Mouse (Mus musculus) lung, embryonic 14.5 days (tissue): ENCODE data around the gene Rce1. TPM values are rescaled to one million over a fixed set of nuclear protein-coding genes. Genes with fewer than 3 reads are reported as not detected.
"Not testable (repeated sequence)": the region's sequence is repeated elsewhere in the genome, so short reads cannot be mapped to it uniquely, and the experiment has no call there.

Experiments used
- ATAC-seq: fragments of 200-750 bp; cut with Nextera tagmentation; 2 replicates; pipeline ENCODE4 v1.8.0; 2017; ENCODE audit warnings: mild to moderate bottlenecking, moderate TSS enrichment, moderate library complexity; ENCODE audit not compliant: insufficient read depth
- DNase-seq: peaks from one replicate; pipeline ENCODE4 v3.0.0-alpha.2; 2015
- H3K27ac ChIP-seq: fragments of 300-500 bp; sonication (generic); 2 replicates; pipeline ENCODE4 v1.5.1; 2014; ENCODE audit warnings: low read depth, mild to moderate bottlenecking, moderate library complexity
- H3K27me3 ChIP-seq: fragments of 300-500 bp; sonication (generic); 2 replicates; pipeline ENCODE4 v1.6.1; 2014; ENCODE audit warnings: low read length, control low read depth; ENCODE audit not compliant: insufficient read depth
- H3K36me3 ChIP-seq: fragments of 300-500 bp; sonication (generic); 2 replicates; pipeline ENCODE4 v1.6.1; 2014; ENCODE audit warnings: control low read depth; ENCODE audit not compliant: insufficient read depth
- H3K4me1 ChIP-seq: fragments of 300-500 bp; sonication (generic); 2 replicates; pipeline ENCODE4 v1.6.1; 2014; ENCODE audit warnings: antibody characterized with exemption, control low read depth; ENCODE audit not compliant: insufficient read depth
- H3K4me2 ChIP-seq: fragments of 300-500 bp; sonication (generic); 2 replicates; pipeline ENCODE4 v1.6.1; 2014; ENCODE audit warnings: mild to moderate bottlenecking
- H3K4me3 ChIP-seq: fragments of 300-500 bp; sonication (generic); 2 replicates; pipeline ENCODE4 v1.5.1; 2014; ENCODE audit warnings: low read depth, low read length
- H3K9ac ChIP-seq: fragments of 300-500 bp; sonication (generic); 2 replicates; pipeline ENCODE4 v1.6.1; 2014
- H3K9me3 ChIP-seq: fragments of 300-500 bp; sonication (generic); 2 replicates; pipeline ENCODE4 v1.6.1; 2016; ENCODE audit warnings: low read depth, low read length, control low read depth
- CTCF ChIP-seq: IDR thresholded peaks from 2 replicates; pipeline ENCODE4 v1.5.1; 2016; ENCODE audit warnings: antibody characterized with exemption, low read depth
- WGBS: fragments of 180-500 bp; shearing (Covaris S2); extraction: QIAGEN DNeasy Blood & Tissue Kit; methylation state at CpG from one replicate; pipeline ENCODE4 v1.1.7; 2014; 5-methylcytosine and 5-hydroxymethylcytosine counted together
- microRNA-seq: library from miRNA; unstranded; fragments of <30 nt; microRNA quantifications from one replicate; pipeline ENCODE4, GENCODE M21; 2016; ENCODE audit warnings: borderline number of aligned reads
- polyA plus RNA-seq: library from polyadenylated mRNA; unstranded; fragments of >200 nt; fragmentation: Nextera tagmentation; extraction: Ambion mirVana; gene quantifications from 2 replicates; pipeline ENCODE4 v1.2.1, GENCODE M21; 2014

Rce1 gene
- polyA plus RNA-seq, 1 experiment from 2014 or later, result 74.7 TPM

DNA sequence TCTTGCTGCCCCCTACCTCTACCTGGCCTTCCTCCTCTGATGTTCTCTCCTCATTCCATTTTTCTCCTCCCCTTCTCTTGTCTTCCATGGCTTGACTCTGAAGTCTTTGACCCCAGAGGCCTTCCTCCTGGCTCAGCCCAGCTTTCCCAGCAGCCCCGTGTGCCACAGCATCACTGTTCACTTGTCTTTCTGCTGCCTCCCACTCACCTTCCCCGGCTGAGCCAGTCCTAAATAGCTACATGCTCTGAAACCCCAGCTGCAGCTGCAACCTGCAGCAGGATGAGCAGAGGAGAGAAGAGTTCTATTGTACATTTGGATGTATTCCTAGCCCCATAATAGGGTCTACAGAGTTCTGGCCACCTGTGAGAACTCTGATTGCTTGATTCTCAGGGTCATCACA, 38.0 kb downstream of the Rce1 start:
- no peak overlapping the region for H3K27ac ChIP-seq
- no peak for TF ChIP-seq CTCF
- ATAC-seq, result no peak
- no peaks in the 10 kb centered on the region for H3K27me3 ChIP-seq
- no peak overlapping the region for H3K4me2 ChIP-seq
- no peak for DNase-seq
- no peaks in the 10 kb centered on the region for H3K36me3 ChIP-seq
- H3K4me1 ChIP-seq, result no peaks in the 10 kb centered on the region
- no peaks in the 10 kb centered on the region for H3K9me3 ChIP-seq
- WGBS, result 54% methylated on average over 2 of the region's 2 CpGs
- no peak overlapping the region for H3K4me3 ChIP-seq
- H3K9ac ChIP-seq, result no peak overlapping the region

DNA sequence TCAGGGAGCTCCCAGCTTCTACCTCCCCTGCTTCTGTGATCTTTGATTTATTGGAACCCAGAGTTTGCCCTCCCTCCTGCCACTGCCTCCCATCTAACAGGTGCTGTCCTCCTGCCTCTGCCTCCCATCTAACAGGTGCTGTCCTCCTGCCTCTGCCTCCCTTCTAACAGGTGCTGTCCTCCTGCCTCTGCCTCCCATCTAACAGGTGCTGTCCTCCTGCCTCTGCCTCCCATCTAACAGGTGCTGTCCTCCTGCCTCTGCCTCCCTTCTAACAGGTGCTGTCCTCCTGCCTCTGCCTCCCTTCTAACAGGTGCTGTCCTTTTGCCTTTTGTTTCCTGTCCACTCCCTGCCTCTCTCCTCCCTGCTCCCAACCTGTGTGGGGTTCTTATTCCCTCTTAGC, 38.7 kb downstream of the Rce1 start:
- H3K27ac ChIP-seq, H3K4me1 ChIP-seq, DNase-seq, H3K36me3 ChIP-seq, ATAC-seq, H3K9ac ChIP-seq, H3K27me3 ChIP-seq, H3K9me3 ChIP-seq, H3K4me2 ChIP-seq, H3K4me3 ChIP-seq: not testable (repeated sequence)

DNA sequence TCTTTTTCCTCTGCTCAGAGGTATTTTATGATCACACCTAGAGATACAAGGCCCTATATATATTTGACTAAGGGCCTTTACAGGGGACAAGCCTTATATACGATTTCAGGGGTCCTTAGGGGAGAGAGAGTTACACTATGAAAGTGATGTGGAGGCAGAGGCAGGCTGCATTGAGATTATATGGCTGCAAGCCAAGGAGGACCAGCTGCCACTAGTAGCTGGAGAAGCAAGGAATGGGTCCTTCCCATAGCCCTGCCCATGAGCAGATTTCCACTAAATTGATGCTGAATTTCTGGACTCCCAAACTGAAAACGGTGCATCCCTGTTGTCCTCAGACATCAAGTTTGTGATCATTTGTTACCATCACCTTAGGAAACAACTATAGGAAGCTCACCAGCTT, 41.6 kb downstream of the Rce1 start:
- Histone ChIP-seq H3K27ac (no peak overlapping the region), H3K4me1 (no peaks in the 10 kb centered on the region), H3K27me3 (no peaks in the 10 kb centered on the region), H3K4me3 (no peak overlapping the region), H3K36me3 (no peaks in the 10 kb centered on the region), H3K9ac (no peak overlapping the region), H3K9me3 (no peaks in the 10 kb centered on the region), H3K4me2 (no peak overlapping the region)
- 53% methylated on average over 2 of the region's 2 CpGs for WGBS
- DNase-seq, result peak; percentile 12
- no peak for TF ChIP-seq CTCF
- no peak for ATAC-seq

DNA sequence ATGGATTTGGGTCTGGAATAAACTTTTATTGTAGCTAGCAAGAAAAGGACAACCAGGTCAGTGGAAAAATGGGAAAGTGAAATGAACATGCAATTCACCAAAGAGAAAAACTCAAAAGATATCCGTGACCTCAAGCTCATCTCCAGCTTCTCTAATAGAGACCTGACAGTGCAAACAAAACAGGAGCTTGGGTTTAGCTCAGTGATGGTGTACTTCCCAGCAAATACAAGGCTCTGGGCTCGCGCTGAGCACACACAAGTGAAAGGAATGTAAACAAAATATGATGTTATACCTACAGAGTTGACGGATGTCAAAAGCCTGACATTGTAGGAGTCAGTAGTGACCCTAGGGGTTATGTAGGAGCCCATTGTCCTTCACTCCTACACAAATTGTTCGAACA, 46.1 kb downstream of the Rce1 start:
- H3K4me3 ChIP-seq, result no peak overlapping the region
- no peaks in the 10 kb centered on the region for H3K9me3 ChIP-seq
- H3K36me3 ChIP-seq, result no peaks in the 10 kb centered on the region
- H3K9ac ChIP-seq, result no peak overlapping the region
- DNase-seq, result no peak
- no peak overlapping the region for H3K4me2 ChIP-seq
- no peak for ATAC-seq
- 55% methylated on average over 5 of the region's 5 CpGs for WGBS
- no peaks in the 10 kb centered on the region for H3K4me1 ChIP-seq
- H3K27me3 ChIP-seq, result no peaks in the 10 kb centered on the region
- no peak for TF ChIP-seq CTCF
- no peak overlapping the region for H3K27ac ChIP-seq

DNA sequence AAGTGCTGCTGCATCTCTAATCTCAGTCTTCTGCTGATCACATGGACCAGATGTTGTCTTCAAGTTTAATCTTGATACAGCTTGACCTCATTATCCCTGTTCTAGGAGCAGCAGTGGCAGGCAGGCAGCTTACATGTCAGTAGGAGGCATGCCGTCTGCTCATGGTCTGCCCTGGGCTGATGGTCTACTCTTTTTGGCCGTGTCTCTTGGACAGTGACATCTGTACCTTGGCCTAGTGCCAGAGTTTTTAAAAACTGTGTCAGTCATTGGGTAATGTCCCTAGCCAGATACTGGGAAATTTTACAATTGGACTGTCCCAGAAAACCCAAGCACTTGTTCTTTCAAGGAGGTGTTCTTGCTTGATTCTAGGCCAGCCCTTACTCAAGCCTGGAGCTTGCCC, 46.6 kb downstream of the Rce1 start:
- H3K9ac ChIP-seq, result no peak overlapping the region
- WGBS, result 30% methylated on average over 2 of the region's 2 CpGs
- no peak overlapping the region for H3K4me3 ChIP-seq
- H3K36me3 ChIP-seq, result no peaks in the 10 kb centered on the region
- H3K4me2 ChIP-seq, result no peak overlapping the region
- no peaks in the 10 kb centered on the region for H3K9me3 ChIP-seq
- DNase-seq (peak; percentile 50), ATAC-seq (no peak)
- no peak for TF ChIP-seq CTCF
- no peaks in the 10 kb centered on the region for H3K27me3 ChIP-seq
- H3K27ac ChIP-seq, result no peak overlapping the region
- H3K4me1 ChIP-seq, result no peaks in the 10 kb centered on the region

DNA sequence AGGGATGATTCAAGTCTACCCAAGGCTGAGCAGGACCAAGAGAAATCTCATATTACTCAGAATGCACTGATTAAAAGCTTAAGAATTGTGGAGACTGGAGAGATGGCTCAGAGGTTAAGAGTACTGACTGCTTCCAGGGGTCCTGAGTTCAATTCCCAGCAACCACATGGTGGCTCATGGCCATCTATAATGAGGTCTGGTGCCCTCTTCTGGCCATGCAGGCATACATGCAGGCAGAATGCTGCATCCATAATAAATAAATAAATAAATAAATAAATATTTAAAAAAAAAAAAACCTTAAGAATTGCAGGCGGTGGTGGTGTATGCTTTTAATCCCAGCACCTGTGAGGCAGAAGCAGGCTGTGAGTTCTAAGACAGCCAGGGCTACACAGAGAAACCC, 52.2 kb downstream of the Rce1 start:
- DNase-seq (no peak), ATAC-seq (no peak)
- no peaks in the 10 kb centered on the region for H3K9me3 ChIP-seq
- no peaks in the 10 kb centered on the region for H3K36me3 ChIP-seq
- no peak overlapping the region for H3K4me3 ChIP-seq
- H3K27me3 ChIP-seq, result no peaks in the 10 kb centered on the region
- H3K4me1 ChIP-seq, result 0 out of 2 replicates have a peak, but pooled peaks cover 4% of the 10 kb centered on the region
- H3K27ac ChIP-seq, result no peak overlapping the region
- no peak overlapping the region for H3K4me2 ChIP-seq
- whole genome bisulfite sequencing, result 88% methylated on average over 1 of the region's 1 CpGs
- no peak overlapping the region for H3K9ac ChIP-seq
- TF ChIP-seq CTCF, result peak; percentile 35; the same call in 1 of the 2 replicates

Small RNA genes lying within 50 kb of the gene (microRNA-seq; reads per million reads assigned to microRNA genes)
- 1.2 reads per million for gene Mir6986

Other genes starting within 250 kb of the Rce1 start
- gene Kdm2a, start 227.4 kb downstream of the Rce1 start, polyA plus RNA-seq, result 56.2 and 63.1 TPM in 2 replicates
- gene Rhod, start 186.2 kb downstream of the Rce1 start, polyA plus RNA-seq, result 33.7 and 46.0 TPM in 2 replicates
- 1.3 and 1.8 TPM in 2 replicates for gene Syt12, start 148.2 kb downstream of the Rce1 start, polyA plus RNA-seq
- gene 2010003K11Rik, start 127.1 kb downstream of the Rce1 start, polyA plus RNA-seq, result not detected in 2 replicates
- gene Pcx, start 115.2 kb downstream of the Rce1 start, polyA plus RNA-seq, result 12.7 and 14.0 TPM in 2 replicates
- gene Lrfn4, start 10.0 kb downstream of the Rce1 start, polyA plus RNA-seq, result 10.0 and 10.1 TPM in 2 replicates
- 2.3 and 2.9 TPM in 2 replicates for gene Gm960, start 73.0 kb upstream of the Rce1 start, polyA plus RNA-seq
- 1.3 and 1.4 TPM in 2 replicates for gene Sptbn2, start 85.5 kb upstream of the Rce1 start, polyA plus RNA-seq
- gene Rbm4b, start 130.9 kb upstream of the Rce1 start, polyA plus RNA-seq, result 54.4 and 65.1 TPM in 2 replicates
- gene Rbm4, start 168.3 kb upstream of the Rce1 start, polyA plus RNA-seq, result 62.8 and 69.6 TPM in 2 replicates
- 20.5 and 25.3 TPM in 2 replicates for gene Gm21992, start 186.0 kb upstream of the Rce1 start, polyA plus RNA-seq
- gene Rbm14, start 186.0 kb upstream of the Rce1 start, polyA plus RNA-seq, result 95.8 and 101 TPM in 2 replicates
- 47.2 and 47.7 TPM in 2 replicates for gene Ccs, start 213.7 kb upstream of the Rce1 start, polyA plus RNA-seq
- 0.05 TPM in 2 replicates for gene Ccdc87, start 213.7 kb upstream of the Rce1 start, polyA plus RNA-seq
- gene Ctsf, start 229.5 kb upstream of the Rce1 start, polyA plus RNA-seq, result 13.8 and 17.3 TPM in 2 replicates